Mouse (Mus musculus): ENCODE results near the gene Ect2.

Gene Ect2

DNA sequence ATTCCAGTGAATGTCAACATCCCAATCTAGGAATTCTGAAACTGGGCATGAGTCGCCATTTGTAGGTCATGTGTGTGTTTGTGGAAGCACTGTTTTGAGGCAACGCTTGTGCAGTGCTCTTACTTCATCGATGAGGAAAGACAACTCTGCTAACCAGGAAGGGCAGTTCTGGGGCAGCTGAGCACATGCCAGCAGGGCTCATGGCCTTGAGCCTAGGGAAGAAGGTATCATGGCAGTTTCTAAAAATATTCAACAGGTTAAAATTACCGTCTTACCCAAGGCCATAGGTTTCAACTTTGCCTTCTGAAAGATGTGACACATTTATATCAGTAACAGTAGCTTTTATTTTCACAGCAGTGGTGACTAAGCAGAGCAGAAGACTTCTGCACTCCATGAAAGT lies 82.0 kb downstream of the Ect2 start:
- DNase-seq (ENCODE audit: low spot score in 2 of 2) = no peak

DNA sequence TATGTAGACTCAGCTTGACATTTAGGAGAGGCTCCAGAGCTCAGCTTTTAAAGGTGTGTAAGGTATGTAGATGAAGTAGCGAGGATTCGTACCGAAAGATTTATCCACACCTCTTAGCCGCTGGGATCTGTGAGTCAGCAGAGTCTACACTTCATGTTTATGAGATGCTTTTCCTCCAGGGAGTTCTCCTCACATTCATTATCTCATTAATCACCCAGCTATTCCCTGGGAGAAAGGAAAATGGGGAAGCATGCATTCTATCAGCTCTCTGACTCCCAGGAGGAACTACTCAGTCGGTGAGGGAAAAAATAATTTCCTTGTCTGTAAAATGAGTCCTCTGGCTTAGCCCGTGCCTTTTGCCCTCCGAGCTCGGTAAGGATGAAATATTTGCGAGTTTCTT lies 83.3 kb downstream of the Ect2 start:
- no peak for DNase-seq (ENCODE audit: low spot score in 2 of 2)

DNA sequence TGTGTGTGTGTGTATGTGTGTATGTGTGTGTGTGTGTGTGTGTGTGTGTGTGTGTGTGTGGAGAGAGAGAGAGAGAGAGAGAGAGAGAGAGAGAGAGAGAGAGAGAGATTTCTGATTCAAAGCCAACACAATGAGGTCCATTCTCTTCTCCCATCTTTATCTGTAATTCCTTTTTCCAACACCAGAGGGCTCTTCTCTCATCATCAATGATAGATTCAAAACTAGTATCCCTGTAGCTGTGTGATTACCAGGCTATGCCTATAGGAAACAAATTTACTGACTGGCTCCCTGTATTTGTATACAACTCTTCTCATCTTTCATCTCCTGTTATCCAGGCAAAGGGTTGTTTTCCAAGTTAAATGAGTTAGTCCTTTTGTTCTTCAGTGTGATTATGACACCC lies 86.5 kb downstream of the Ect2 start:
- DNase-seq (ENCODE audit: low spot score in 2 of 2) = peak in 1 of 2 experiments; percentile 1

DNA sequence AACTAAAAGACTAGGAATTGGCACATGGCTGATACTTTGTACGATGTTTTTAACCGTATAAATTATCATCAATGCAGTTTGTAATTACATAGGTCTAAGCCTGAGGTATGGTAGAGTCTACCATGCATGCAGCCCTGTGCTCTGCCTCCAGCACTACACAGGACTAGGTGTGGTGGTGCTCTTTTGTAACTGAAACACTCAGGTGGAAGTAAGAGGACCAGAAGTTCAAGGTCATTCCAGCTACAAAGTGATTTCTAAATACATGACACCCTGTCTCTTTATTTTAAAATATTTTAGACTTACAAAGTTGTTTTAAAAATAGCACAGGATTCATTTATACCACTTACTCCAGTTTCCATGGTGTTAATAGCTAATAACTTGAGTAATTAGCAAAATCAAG lies 88.8 kb downstream of the Ect2 start:
- no peak for DNase-seq (ENCODE audit: low spot score in 2 of 2)

DNA sequence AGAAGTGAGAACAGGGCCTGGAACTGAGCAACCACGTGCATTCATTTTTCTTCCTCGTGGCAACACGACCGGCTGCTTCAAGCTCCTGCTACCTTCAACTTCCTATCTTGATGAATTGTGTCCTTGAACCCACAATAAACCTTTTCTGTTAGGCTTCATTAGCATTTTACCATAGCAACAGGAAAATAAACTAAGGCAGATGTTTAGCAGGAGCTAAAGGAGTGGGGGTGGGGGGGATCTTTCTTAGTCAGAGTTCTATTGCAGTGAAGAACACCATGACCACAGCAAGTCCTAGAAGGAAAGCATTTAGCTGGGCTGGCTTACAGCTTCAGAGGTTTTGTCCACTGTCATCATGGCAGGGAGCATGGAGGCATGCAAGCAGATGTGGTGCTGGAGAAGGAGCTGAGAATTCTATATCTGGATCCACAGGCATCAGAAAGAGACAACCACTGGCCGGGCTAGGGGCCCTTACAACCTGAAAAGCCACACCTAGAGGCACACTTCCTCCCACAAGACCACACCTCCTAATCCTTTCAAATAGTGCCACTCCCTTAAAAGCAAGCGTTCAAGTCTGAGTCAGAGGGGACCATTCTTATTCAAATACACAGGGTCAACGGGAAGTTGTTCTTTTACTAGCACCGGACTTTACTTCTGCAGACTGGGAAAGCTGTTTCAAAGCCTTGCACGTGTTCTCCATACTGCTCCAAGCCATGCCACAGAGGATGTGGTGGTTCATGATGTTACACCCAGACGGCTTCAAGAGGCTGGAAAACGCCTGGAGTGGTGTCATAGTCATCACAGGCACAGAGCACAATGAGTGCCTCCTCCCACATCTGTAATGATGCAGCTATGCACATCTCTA lies 90.0 kb downstream of the Ect2 start:
- DNase-seq (ENCODE audit: low spot score in 2 of 2) = no peak

DNA sequence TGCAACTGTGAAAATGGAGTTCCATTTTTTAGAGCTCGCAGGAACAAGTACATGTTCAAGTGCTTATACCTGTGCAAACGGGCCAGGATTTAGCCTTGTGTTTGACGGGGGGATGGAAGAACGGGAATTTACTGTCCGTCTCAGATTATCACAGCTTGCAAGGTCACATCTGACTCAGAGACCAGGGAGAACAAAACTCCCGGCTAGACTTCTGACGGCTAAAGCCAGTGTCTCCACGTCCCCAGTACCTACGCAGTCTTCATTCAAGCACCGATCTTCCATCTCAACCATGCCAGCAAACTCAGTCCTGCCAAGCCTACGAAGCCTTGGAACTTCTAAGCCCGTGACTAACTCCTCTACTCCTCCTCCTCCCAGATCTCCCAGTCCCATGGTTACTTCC lies 93.2 kb downstream of the Ect2 start:
- no peak for DNase-seq (ENCODE audit: low spot score in 2 of 2)

DNA sequence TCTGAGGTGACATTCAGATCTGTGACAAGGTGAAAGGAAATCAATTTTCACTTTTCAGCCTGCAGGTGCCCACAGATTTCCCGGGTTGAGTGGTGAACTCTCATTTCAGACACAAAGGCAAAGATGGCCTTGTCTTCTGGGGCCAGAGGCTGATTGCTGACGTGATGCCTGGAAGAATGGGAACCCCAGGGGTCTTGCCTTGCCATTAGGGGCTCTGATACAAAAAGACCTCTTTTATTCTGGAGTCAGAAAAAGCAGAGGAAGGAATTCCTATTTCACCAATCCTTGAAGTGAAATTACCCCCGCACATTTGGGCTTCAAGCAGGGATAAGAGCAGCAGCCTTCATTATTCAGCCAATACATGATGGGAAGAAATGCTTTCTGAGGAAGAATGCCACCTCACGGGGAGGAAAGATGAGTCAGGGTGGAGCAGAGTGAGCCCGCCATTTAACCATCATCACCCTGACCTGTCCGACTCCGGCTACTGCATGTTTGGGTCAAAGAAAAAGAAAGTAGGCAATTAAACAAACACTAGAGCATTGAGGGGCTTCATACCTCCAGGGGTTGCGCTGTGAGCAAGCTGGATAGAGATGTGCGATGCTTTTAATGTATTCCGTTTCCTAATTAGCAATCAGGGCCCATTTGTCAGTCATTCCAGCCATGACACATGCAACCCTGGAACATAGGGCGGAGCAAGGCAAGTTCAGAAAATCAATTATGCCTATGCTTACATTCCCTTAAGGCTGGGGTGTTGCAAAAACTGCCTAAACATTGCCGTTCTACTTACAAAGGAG lies 94.0 kb downstream of the Ect2 start:
- DNase-seq (ENCODE audit: low spot score in 2 of 2) = no peak

DNA sequence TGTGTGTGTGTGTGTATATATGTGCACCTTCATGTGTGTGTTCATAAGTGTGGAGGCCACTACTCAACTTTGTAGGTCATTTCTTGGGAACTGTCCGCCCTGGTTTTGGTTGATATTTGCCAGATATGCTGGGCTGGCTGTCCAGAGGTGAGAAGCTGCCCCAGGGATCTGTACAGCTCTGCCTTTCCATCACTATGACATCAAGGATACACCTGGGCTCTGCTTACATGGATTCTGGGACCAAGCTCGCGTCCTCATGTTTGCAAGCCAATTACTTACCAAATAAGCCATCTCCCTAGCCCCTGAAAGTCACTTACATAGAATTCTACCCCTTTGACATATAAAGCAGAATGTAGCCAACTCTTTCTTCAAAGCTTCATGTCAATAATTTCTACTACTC lies 98.2 kb downstream of the Ect2 start:
- DNase-seq (ENCODE audit: low spot score in 2 of 2) = no peak

DNA sequence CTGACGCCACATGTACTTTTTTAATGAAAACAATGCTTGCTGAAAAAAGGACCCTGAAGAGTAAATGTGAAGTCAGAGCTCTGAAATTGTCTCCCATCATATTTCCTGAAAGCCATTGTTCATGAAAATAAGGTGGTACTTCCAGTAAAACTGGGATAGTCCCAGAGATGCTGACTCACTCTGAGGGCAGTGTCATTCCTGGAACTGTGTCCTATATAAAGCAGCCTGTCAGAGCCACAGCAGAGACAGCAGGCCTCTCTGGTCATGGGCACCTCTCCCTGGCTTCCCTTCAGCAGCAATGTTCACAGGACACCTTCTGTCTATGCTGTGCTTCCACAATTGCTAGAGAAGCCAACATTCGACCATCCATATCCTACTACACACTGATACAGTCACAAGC lies 98.9 kb downstream of the Ect2 start:
- peak in 1 of 2 experiments; percentile 4 for DNase-seq (ENCODE audit: low spot score in 2 of 2)
